Mouse (Mus musculus) midbrain, embryonic 11.5 days (tissue): ENCODE measurements at regions not wholly inside any gene's neighbourhood (a gene's known extent, or its start where the extent isn't known, plus 50 kb on each side); places are given as distances from the start of the nearest gene placed in this dataset.

Experiments
- ATAC-seq: fragments of 200-750 bp; cut with Nextera tagmentation; 2 replicates; pipeline ENCODE4 v1.8.0; 2017; ENCODE audit warnings: moderate TSS enrichment, moderate library complexity; ENCODE audit not compliant: low FRiP score
- DNase-seq: peaks from one replicate; pipeline ENCODE4 v3.0.0; 2015; ENCODE audit warnings: low spot score; ENCODE audit errors: missing footprints
- H3K27ac ChIP-seq: fragments of 300-500 bp; sonication (generic); 2 replicates; pipeline ENCODE4 v1.5.1; 2014; ENCODE audit warnings: low read depth, low read length
- H3K27me3 ChIP-seq: fragments of 300-500 bp; sonication (generic); 2 replicates; pipeline ENCODE4 v1.6.1; 2014; ENCODE audit warnings: mild to moderate bottlenecking, low read length, moderate library complexity, mixed read lengths; ENCODE audit not compliant: control insufficient read depth, insufficient read depth
- H3K36me3 ChIP-seq: fragments of 300-500 bp; sonication (generic); 2 replicates; pipeline ENCODE4 v1.6.1; 2014; ENCODE audit warnings: mild to moderate bottlenecking, low read length, moderate library complexity, mixed read lengths; ENCODE audit not compliant: control insufficient read depth, insufficient read depth
- H3K4me1 ChIP-seq: fragments of 300-500 bp; sonication (generic); 2 replicates; pipeline ENCODE4 v1.6.1; 2014; ENCODE audit warnings: low read length; ENCODE audit not compliant: control insufficient read depth, insufficient read depth
- H3K4me2 ChIP-seq: fragments of 300-500 bp; sonication (generic); 2 replicates; pipeline ENCODE4 v1.6.1; 2014; ENCODE audit warnings: mild to moderate bottlenecking, moderate library complexity
- H3K4me3 ChIP-seq: fragments of 300-500 bp; sonication (generic); 2 replicates; pipeline ENCODE4 v1.5.1; 2014; ENCODE audit warnings: low read depth, low read length
- H3K9ac ChIP-seq: fragments of 300-500 bp; sonication (generic); 2 replicates; pipeline ENCODE4 v1.6.1; 2014; ENCODE audit warnings: low read length
- H3K9me3 ChIP-seq: fragments of 300-500 bp; sonication (generic); 2 replicates; pipeline ENCODE4 v1.6.1; 2016; ENCODE audit warnings: low read length; ENCODE audit not compliant: control insufficient read depth
- WGBS: fragments of 180-500 bp; shearing (Covaris S2); extraction: QIAGEN DNeasy Blood & Tissue Kit; methylation state at CpG from one replicate; pipeline ENCODE4 v1.1.7; 2014; 5-methylcytosine and 5-hydroxymethylcytosine counted together

DNA sequence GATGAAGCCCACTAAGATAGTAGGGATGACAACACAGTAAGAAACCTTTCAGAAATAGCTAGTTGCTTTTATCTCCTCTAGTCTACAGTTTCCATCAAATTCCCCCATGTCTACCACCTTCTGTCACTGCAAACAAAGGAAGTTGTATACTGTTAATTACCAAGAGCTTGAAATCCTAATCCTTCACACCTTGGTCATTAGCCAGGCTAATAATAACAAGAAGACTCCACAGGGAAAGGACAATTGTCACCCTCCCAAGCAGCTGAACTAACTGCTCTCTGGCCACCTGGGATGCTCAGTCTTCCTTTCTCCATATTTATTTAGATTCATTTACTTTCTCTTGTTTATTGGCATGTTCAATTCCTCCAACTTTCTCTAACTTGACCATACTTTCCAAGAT is 130.5 kb upstream of the Tll1 start:
- no peaks in the 10 kb centered on the region for H3K36me3 ChIP-seq
- no peak for DNase-seq
- no peak overlapping the region for H3K27ac ChIP-seq
- no peak overlapping the region for H3K4me2 ChIP-seq
- H3K9ac ChIP-seq: no peak overlapping the region
- no peak for ATAC-seq
- H3K9me3 ChIP-seq: no peaks in the 10 kb centered on the region
- no peaks in the 10 kb centered on the region for H3K27me3 ChIP-seq
- H3K4me3 ChIP-seq: no peak overlapping the region
- H3K4me1 ChIP-seq: no peaks in the 10 kb centered on the region

DNA sequence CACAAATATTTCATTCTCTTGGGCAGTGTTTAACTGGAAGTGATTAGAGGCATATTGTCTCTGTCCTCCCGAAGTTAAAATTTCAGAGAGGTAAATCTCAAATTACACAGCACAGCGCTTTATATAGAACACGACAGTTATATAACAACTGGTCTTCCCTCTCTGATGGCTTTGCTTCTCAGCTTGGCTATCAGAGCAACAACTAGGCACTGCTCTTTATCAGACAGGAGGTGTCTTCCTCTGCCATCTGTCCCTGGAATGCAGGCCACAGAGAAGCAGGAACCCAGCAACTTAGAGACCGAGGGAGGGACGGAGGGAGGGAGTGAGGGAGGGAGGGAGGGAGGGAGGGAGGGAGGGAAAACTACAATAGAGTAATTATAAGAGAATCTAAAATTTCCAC is 129.4 kb upstream of the Tll1 start:
- Histone ChIP-seq H3K9me3 (no peaks in the 10 kb centered on the region), H3K36me3 (no peaks in the 10 kb centered on the region), H3K4me3 (no peak overlapping the region), H3K4me1 (no peaks in the 10 kb centered on the region), H3K9ac (no peak overlapping the region), H3K27ac (no peak overlapping the region), H3K27me3 (no peaks in the 10 kb centered on the region), H3K4me2 (no peak overlapping the region)
- ATAC-seq (no peak), DNase-seq (no peak)
- 81% methylated on average over 5 of the region's 5 CpGs for WGBS

GRCm38 (mm10) chr8:64323985-64324384 is 117.9 kb upstream of the Tll1 start:
- WGBS: 90% methylated on average over 2 of the region's 2 CpGs
- no peaks in the 10 kb centered on the region for H3K27me3 ChIP-seq
- no peaks in the 10 kb centered on the region for H3K36me3 ChIP-seq
- H3K4me2 ChIP-seq: no peak overlapping the region
- no peak overlapping the region for H3K4me3 ChIP-seq
- DNase-seq (no peak), ATAC-seq (no peak)
- H3K27ac ChIP-seq: no peak overlapping the region
- no peak overlapping the region for H3K9ac ChIP-seq
- H3K9me3 ChIP-seq: no peaks in the 10 kb centered on the region
- no peaks in the 10 kb centered on the region for H3K4me1 ChIP-seq

DNA sequence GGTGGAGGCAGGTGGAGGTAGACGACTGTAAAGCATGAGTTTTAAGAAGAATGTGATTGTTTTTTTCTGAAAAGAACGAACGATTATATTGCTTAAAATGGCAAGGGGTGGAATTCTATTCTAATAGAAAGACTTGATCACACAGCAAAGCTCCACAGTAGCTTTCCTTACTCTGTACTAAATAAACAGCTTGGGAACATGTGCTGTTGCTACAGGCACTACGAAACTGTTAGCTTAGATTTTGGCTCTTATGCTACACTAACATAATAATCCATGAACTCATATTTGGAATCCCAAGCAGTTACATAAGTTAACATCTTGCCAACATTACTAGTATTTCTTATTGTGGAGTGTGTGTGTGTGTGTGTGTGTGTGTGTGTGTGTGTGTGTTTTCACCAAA is 114.3 kb upstream of the Tll1 start:
- Histone ChIP-seq H3K9ac (no peak overlapping the region), H3K4me2 (no peak overlapping the region), H3K9me3 (no peaks in the 10 kb centered on the region), H3K4me1 (no peaks in the 10 kb centered on the region), H3K27me3 (no peaks in the 10 kb centered on the region), H3K4me3 (no peak overlapping the region), H3K36me3 (no peaks in the 10 kb centered on the region), H3K27ac (no peak overlapping the region)
- WGBS: 91% methylated on average over 4 of the region's 4 CpGs
- ATAC-seq (no peak), DNase-seq (no peak)

- no peaks in the 10 kb centered on the region for H3K4me1 ChIP-seq
- no peak overlapping the region for H3K27ac ChIP-seq
- ATAC-seq: no peak
- no peaks in the 10 kb centered on the region for H3K27me3 ChIP-seq
- H3K4me2 ChIP-seq: no peak overlapping the region
- H3K36me3 ChIP-seq: no peaks in the 10 kb centered on the region
- DNase-seq: no peak
- H3K9me3 ChIP-seq: no peaks in the 10 kb centered on the region
- H3K9ac ChIP-seq: no peak overlapping the region
- WGBS: 76% methylated on average over 6 of the region's 6 CpGs
- no peak overlapping the region for H3K4me3 ChIP-seq
These were observed 113.2 kb upstream of the Tll1 start for GRCm38 (mm10) chr8:64319220-64319820.

DNA sequence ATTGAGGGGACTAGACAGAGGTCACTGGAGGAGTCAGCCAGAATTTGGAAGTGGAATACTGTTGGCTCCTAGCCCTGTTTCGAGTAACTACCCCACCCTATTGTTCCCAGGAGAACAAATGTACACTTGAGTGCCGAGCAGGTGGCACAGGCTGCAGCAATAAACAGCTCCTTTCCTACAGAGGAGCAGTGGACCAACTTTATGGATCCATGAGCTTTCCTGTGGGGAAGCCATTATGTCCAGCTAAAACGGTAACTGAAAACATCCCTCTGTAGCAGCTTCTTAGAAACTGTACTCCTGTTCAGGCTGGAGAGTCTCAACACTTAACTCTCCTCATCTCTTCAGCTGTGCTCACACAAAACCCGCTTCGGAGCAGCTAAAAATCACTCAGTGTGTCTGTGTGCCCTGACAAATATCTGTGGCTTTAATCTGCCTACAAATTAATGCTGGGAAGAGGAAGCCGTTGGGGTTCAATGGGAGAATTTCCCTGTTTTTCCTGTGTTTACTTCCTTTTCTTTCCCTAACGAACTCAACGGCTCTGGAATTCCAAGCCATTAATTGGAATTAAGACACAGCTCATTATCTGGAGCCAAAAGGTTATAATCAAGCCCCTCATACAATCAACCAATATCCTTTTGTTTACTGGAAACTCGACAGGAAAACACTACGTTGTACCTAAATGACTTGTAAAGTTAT is 112.6 kb upstream of the Tll1 start:
- 73% methylated on average over 10 of the region's 10 CpGs for WGBS
- Histone ChIP-seq H3K4me2 (no peak overlapping the region), H3K9me3 (no peaks in the 10 kb centered on the region), H3K4me1 (no peaks in the 10 kb centered on the region), H3K27ac (no peak overlapping the region), H3K9ac (no peak overlapping the region), H3K4me3 (no peak overlapping the region), H3K36me3 (no peaks in the 10 kb centered on the region), H3K27me3 (no peaks in the 10 kb centered on the region)
- DNase-seq (no peak), ATAC-seq (no peak)

DNA sequence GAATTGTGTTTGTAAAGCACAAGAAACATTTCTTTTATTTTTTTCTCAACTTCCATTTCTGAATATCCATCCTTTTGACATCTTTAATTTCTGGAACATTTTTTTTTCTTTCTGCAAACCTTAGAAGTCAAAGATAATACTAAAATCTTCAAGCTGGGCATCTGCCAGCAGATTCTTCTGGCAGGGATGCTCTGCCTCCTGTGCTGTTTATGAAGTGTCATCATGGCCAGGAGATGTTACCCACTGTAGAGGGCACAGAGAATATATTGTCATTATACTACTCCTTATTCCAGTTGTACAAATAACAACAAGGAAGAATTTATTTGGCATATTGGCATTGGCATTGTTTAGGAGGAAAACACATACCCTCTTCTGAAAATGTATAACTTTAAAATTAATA is 111.7 kb upstream of the Tll1 start:
- H3K4me3 ChIP-seq: no peak overlapping the region
- no peak overlapping the region for H3K27ac ChIP-seq
- DNase-seq (no peak), ATAC-seq (no peak)
- H3K9ac ChIP-seq: no peak overlapping the region
- no peaks in the 10 kb centered on the region for H3K27me3 ChIP-seq
- H3K4me2 ChIP-seq: no peak overlapping the region
- no peaks in the 10 kb centered on the region for H3K4me1 ChIP-seq
- H3K36me3 ChIP-seq: no peaks in the 10 kb centered on the region
- no peaks in the 10 kb centered on the region for H3K9me3 ChIP-seq

DNA sequence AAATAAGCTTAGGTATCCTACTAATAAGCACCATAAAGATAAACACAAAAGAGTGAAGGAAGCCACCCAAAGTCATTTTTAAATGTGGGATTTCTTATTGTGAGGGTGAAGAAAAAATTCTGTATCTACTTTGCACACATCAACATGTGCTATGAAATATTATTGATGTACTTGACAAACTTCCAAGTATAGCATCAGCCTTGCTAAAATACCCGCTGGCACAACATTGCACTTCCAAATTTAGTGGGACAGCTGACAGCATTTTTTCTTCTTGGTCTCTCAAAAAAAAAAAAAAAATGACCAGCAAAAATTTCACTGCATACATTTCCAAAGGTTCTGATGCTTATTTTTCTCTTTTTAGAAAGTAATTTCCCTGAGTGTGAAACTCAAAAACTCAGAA is 101.9 kb upstream of the Tll1 start:
- H3K36me3 ChIP-seq: no peaks in the 10 kb centered on the region
- no peak for DNase-seq
- no peak overlapping the region for H3K4me3 ChIP-seq
- no peak overlapping the region for H3K4me2 ChIP-seq
- no peak for ATAC-seq
- H3K9me3 ChIP-seq: no peaks in the 10 kb centered on the region
- H3K4me1 ChIP-seq: no peaks in the 10 kb centered on the region
- H3K9ac ChIP-seq: no peak overlapping the region
- WGBS: 88% methylated on average over 1 of the region's 1 CpGs
- no peaks in the 10 kb centered on the region for H3K27me3 ChIP-seq
- H3K27ac ChIP-seq: no peak overlapping the region

DNA sequence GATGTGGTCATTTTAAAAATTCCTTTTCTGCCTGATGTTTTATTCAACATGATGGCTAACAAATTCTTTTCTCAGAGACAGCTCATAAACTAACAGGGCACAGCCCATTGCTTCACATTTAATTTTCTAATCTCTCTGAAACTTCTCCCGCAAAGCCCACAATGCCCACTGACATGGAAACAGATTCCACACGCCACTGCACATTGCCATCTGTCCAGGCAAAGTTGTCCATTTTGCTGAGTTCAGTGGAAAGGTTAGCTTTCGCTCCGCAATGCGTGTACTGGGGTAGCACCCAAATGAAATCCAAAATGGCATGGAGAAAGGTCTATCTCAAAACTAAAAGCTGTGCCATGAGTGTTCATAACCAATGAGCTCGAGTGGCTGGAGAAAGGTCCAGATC is 76.7 kb upstream of the Tll1 start:
- H3K9me3 ChIP-seq: no peaks in the 10 kb centered on the region
- no peak overlapping the region for H3K4me2 ChIP-seq
- no peak overlapping the region for H3K9ac ChIP-seq
- H3K27me3 ChIP-seq: no peaks in the 10 kb centered on the region
- no peak for ATAC-seq
- no peaks in the 10 kb centered on the region for H3K36me3 ChIP-seq
- 91% methylated on average over 6 of the region's 6 CpGs for WGBS
- DNase-seq: no peak
- no peak overlapping the region for H3K27ac ChIP-seq
- no peak overlapping the region for H3K4me3 ChIP-seq
- no peaks in the 10 kb centered on the region for H3K4me1 ChIP-seq
